Mouse (Mus musculus): ENCODE data around the gene Ppig. TPM values are rescaled to one million over a fixed set of nuclear protein-coding genes. Genes with fewer than 3 reads are reported as not detected.

Ppig gene
- 0.13 TPM in 2 replicates for polyA plus RNA-seq (2012; rRNA removed)

DNA sequence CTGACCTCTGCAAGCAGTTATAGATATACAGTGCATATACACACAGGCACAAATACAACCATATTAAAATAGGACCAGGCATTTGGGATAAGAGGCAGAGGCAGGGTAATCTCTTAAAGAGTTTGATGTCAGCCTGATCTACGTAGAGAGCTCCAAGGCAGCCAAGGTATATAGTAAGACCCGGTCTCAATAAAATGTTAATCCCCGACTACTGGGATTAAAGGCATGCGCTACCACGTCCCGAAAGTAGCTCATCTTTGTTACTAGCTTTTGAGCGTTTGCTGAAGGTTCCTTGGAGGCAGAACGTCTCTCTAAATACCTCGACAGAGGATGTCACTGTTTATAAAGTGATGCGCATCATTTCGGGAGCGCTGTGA, at the start of gene Ppig:
Gene Ppig (plus strand): TSS at position 273 of the 377 bp plus-strand sequence.

DNA sequence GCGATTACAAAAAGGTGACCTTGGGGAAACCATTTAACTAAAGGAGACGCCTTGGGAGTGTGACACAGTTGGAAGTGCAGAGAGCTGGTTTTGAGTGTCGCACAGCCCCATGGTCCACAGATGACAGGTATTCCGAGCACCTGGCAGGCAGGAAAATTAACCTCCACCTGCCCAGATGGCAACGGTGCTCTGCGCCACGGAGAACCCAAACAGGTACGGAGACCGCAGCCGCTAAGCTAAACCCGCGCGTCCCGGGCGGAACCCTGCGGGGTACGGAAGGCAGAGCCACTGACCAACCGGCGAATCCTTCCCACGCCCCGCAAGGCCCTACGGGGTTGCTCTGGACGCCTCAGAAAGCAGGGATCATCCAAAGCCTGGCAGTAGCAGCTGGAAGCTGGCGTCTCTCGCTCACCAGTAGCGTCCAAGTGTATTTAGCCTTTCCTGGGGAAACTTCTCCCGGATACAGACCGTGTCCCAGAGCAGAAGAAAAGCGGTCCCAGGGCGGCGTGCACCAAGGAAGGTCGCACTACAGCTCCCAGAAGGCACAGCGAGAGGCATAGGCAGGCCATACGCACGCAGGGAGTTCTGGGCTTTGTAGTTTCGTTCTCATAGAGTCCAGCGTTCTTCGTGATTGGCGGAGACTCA, 9.2 kb upstream of the Ppig start, which contains the start of gene Fastkd1:
Gene Fastkd1 (minus strand): TSS at position 536 of the 645 bp plus-strand sequence.

DNA sequence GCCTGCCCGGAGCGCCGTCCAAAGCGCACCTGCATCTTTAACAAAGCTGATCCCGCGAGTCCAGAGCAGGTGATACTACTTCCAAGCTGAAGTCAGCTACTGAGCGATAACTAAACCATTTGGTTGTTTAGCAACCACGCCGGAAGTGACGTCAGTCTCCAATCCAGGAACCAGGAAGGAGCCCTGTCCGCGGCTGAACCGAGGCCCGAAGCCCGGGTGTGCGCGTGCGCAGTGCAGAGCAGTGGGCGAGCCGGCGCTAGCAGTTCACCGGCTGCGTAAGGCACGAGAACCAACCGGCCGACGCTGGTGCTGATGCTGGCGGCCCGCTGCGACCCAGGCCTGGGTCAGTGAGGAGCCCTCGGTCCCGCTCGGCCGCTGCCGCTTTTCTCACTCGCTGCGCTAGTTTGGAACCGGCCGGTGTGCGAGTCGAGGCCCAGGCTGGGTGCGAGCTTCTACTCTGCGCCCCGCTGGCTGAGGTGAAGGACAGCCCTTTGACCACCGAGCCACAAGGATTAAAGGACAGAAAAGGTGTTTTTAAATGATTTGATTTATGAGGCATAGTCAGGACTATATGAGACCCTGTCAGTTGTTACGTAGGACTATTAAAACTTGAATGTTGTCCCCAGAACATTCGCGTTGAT, 67.2 kb downstream of the Ppig start, which contains the start of the genes Ccdc173 and Phospho2:
Gene Ccdc173 (minus strand): TSS at position 147 of the 641 bp plus-strand sequence.
Gene Phospho2 (plus strand): TSS at position 195 of the 641 bp plus-strand sequence.

Other genes with a start within 250 kb of the Ppig start
- 0.05 and 0.09 TPM in 2 replicates for gene Lrp2, start 136.5 kb upstream of the Ppig start, polyA plus RNA-seq (2012; rRNA removed)
- 0.11 TPM in 1 of 2 replicates, not detected in the other for gene Bbs5, start 75.4 kb upstream of the Ppig start, polyA plus RNA-seq (2012; rRNA removed)
- gene Klhl41, start 52.4 kb upstream of the Ppig start, polyA plus RNA-seq (2012; rRNA removed): 0.22 and 0.60 TPM in 2 replicates
- 0.72 and 1.3 TPM in 2 replicates for gene Fastkd1, start 9.0 kb upstream of the Ppig start, polyA plus RNA-seq (2012; rRNA removed)
- gene Ccdc173, start 67.0 kb downstream of the Ppig start, polyA plus RNA-seq (2012; rRNA removed): not detected in 2 replicates
- 19.3 and 42.6 TPM in 2 replicates for gene Phospho2, start 67.1 kb downstream of the Ppig start, polyA plus RNA-seq (2012; rRNA removed)
- 1.4 and 2.0 TPM in 2 replicates for gene Klhl23, start 99.4 kb downstream of the Ppig start, polyA plus RNA-seq (2012; rRNA removed)
- gene Ssb, start 139.0 kb downstream of the Ppig start, polyA plus RNA-seq (2012; rRNA removed): 0.08 and 0.18 TPM in 2 replicates
- gene Mettl5, start 163.1 kb downstream of the Ppig start, polyA plus RNA-seq (2012; rRNA removed): 4.4 and 5.3 TPM in 2 replicates
- gene Ubr3, start 174.7 kb downstream of the Ppig start, polyA plus RNA-seq (2012; rRNA removed): 5.9 TPM in 2 replicates

All from stomach, adult 2 months (tissue).